Mouse (Mus musculus) small intestine, adult 2 months (tissue): Measurements from ENCODE around the gene Ust.

Source experiments
- CTCF ChIP-seq: fragments of 200-500 bp; IDR thresholded peaks from 2 replicates; pipeline ENCODE4 v1.5.1; 2012; ENCODE audit warnings: low read depth, mild to moderate bottlenecking, control low read depth, inconsistent platforms, low read length, moderate library complexity, mixed read lengths; ENCODE audit not compliant: insufficient replicate concordance, insufficient read length; ENCODE audit errors: extremely low read depth
- POLR2A ChIP-seq: fragments of 200-500 bp; IDR thresholded peaks from 2 replicates; pipeline ENCODE4 v1.6.1; 2012; ENCODE audit warnings: low read depth, mild to moderate bottlenecking, control low read depth, inconsistent platforms, low read length, moderate library complexity

- TF ChIP-seq CTCF (no peak), POLR2A (no peak)
These were observed 290.8 kb downstream of the Ust start for GRCm38 (mm10) chr10:8227705-8228374.
